Mouse (Mus musculus) heart, embryonic 13.5 days (tissue): ENCODE measurements around the gene Cavin4. TPM values are rescaled to one million over a fixed set of nuclear protein-coding genes. Genes with fewer than 3 reads are reported as not detected.
"Not testable (repeated sequence)": the region's sequence is repeated elsewhere in the genome, so short reads cannot be mapped to it uniquely, and the experiment has no call there.

Experiments
- ATAC-seq: fragments of 200-750 bp; cut with Nextera tagmentation; 2 replicates; pipeline ENCODE4 v1.8.0; 2017; ENCODE audit warnings: moderate TSS enrichment; ENCODE audit not compliant: insufficient number of reproducible peaks, low FRiP score, low TSS enrichment; ENCODE audit errors: extremely low read depth
- H3K27ac ChIP-seq: fragments of 300-500 bp; sonication (generic); replicated peaks from 2 replicates; pipeline ENCODE4 v1.5.1; 2015; ENCODE audit warnings: moderate library complexity, mild to moderate bottlenecking, inconsistent platforms
- H3K27me3 ChIP-seq: fragments of 300-500 bp; sonication (generic); replicated peaks from 2 replicates; pipeline ENCODE4 v1.6.1; 2015; ENCODE audit warnings: mild to moderate bottlenecking, inconsistent platforms
- H3K36me3 ChIP-seq: fragments of 300-500 bp; sonication (generic); 2 replicates; pipeline ENCODE4 v1.6.1; 2015; ENCODE audit warnings: mild to moderate bottlenecking, inconsistent platforms
- H3K4me1 ChIP-seq: fragments of 300-500 bp; sonication (generic); 2 replicates; pipeline ENCODE4 v1.6.1; 2015; ENCODE audit warnings: inconsistent platforms
- H3K4me2 ChIP-seq: fragments of 300-500 bp; sonication (generic); 2 replicates; pipeline ENCODE4 v1.6.1; 2015; ENCODE audit warnings: inconsistent platforms, mild to moderate bottlenecking, moderate library complexity
- H3K4me3 ChIP-seq: fragments of 300-500 bp; sonication (generic); 2 replicates; pipeline ENCODE4 v1.5.1; 2015; ENCODE audit warnings: moderate library complexity, mild to moderate bottlenecking, inconsistent platforms
- H3K9ac ChIP-seq: fragments of 300-500 bp; sonication (generic); 2 replicates; pipeline ENCODE4 v1.6.1; 2015; ENCODE audit warnings: inconsistent platforms, mild to moderate bottlenecking, moderate library complexity
- H3K9me3 ChIP-seq: fragments of 300-500 bp; sonication (generic); 2 replicates; pipeline ENCODE4 v1.6.1; 2016; ENCODE audit warnings: inconsistent platforms
- WGBS: fragments of 180-500 bp; shearing (Covaris S2); methylation state at CpG from one replicate; pipeline ENCODE4 v1.1.7; 2015; ENCODE audit warnings: mixed read lengths; 5-methylcytosine and 5-hydroxymethylcytosine counted together
- polyA plus RNA-seq: library from polyadenylated mRNA; unstranded; fragments of >200 nt; fragmentation: Nextera tagmentation; extraction: Ambion mirVana; gene quantifications from 2 replicates; pipeline ENCODE4 v1.2.1, GENCODE M21; 2015

Cavin4 gene
- polyA plus RNA-seq, 1 experiment from 2014 or later: 1.6 TPM

DNA sequence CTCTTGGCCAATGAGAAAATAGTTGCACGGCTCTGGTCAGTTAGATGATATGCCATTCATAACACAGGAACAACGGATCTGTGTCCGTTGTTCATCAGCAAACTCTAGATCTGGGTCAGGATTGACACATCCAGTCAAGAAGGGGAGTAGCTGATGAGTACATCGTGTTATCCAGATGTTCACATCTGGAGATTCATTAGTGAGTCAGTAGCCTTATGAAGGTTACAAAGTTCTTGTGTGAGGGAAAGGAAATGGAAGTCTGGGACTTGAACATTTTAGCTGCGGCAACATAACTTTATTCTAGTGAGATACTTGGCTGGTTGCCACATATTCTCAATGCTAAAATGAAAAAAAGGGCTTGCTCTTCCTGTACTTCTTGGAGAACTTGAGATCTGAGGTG, 9.6 kb downstream of the Cavin4 start:
- no peaks in the 10 kb centered on the region for H3K27me3 ChIP-seq
- 77% methylated on average over 5 of the region's 5 CpGs for WGBS
- H3K9me3 ChIP-seq: no peaks in the 10 kb centered on the region
- ATAC-seq: no peak
- H3K27ac ChIP-seq: no peak overlapping the region
- no peak overlapping the region for H3K4me2 ChIP-seq
- H3K4me3 ChIP-seq: no peak overlapping the region
- H3K4me1 ChIP-seq: peaks cover 9% of the 10 kb centered on the region
- H3K36me3 ChIP-seq: peaks cover 40% of the 10 kb centered on the region
- no peak overlapping the region for H3K9ac ChIP-seq

- no peaks in the 10 kb centered on the region for H3K4me1 ChIP-seq
- peaks cover 40% of the 10 kb centered on the region for H3K36me3 ChIP-seq
- no peaks in the 10 kb centered on the region for H3K9me3 ChIP-seq
- no peak overlapping the region for H3K4me3 ChIP-seq
- H3K9ac ChIP-seq: no peak overlapping the region
- no peaks in the 10 kb centered on the region for H3K27me3 ChIP-seq
- H3K27ac ChIP-seq: no peak overlapping the region
- ATAC-seq: no peak
- 85% methylated on average over 7 of the region's 7 CpGs for WGBS
- H3K4me2 ChIP-seq: no peak overlapping the region
Measured at GRCm38 (mm10) chr4:48674412-48674811, 11.1 kb downstream of the Cavin4 start.

DNA sequence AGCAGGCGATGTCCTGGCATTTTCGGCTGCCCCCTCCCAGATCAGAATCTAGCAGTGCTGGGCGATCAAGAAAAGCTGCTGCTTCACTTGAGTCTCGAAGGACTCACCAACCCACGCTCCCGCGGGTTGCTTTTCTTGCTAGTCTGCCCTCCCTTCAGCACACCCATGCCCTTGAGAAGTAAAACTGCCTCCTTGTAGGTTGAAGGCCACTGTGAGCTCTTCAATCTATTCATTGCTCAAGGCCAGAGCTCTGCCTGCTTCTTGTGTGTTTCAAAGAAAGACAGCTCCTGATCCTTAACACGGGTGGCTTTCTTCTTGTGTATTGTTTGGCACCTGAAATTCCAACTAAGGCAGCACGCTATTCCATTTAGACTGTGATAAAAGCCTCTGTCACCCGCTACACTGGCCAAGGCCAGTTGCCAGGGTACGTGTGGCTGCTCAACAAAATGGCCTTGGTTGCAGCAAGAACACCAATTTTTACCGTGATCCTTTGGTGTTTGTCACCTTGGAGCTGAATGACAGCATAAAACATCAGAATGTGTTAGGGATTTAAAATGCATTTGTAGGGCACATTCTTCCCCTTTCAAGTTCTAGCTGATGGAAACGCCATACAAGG, 13.4 kb downstream of the Cavin4 start:
- no peak for ATAC-seq
- Histone ChIP-seq H3K27me3 (no peaks in the 10 kb centered on the region), H3K36me3 (peaks cover 36% of the 10 kb centered on the region), H3K4me1 (peaks cover 8% of the 10 kb centered on the region), H3K4me2 (no peak overlapping the region), H3K27ac (no peak overlapping the region), H3K4me3 (no peak overlapping the region), H3K9me3 (no peaks in the 10 kb centered on the region), H3K9ac (no peak overlapping the region)
- 83% methylated on average over 13 of the region's 13 CpGs for WGBS

DNA sequence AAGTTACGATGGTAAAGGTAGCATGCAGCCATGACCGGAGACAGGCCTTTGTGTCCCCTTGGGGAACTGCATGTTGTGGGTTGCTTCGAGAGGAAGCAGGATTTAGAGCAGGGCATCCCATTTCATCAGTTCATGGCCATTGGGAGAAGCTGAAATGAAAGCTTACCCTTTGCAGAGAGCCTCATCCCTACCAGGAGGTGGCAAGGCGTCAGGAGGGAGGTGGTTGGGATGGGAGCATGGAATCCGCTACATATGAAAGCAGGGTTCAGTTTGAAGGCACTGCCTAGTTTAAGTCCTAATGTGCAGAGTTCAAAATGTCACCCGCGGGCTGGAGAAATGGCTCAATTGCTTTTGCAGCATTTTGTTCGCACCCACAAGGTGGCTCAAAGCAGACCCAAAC, 14.0 kb downstream of the Cavin4 start:
- Histone ChIP-seq H3K4me3 (no peak overlapping the region), H3K9me3 (no peaks in the 10 kb centered on the region), H3K36me3 (peaks cover 30% of the 10 kb centered on the region), H3K9ac (no peak overlapping the region), H3K27ac (no peak overlapping the region), H3K27me3 (no peaks in the 10 kb centered on the region), H3K4me2 (no peak overlapping the region), H3K4me1 (peaks cover 8% of the 10 kb centered on the region)
- 89% methylated on average over 8 of the region's 8 CpGs for whole genome bisulfite sequencing
- no peak for ATAC-seq

DNA sequence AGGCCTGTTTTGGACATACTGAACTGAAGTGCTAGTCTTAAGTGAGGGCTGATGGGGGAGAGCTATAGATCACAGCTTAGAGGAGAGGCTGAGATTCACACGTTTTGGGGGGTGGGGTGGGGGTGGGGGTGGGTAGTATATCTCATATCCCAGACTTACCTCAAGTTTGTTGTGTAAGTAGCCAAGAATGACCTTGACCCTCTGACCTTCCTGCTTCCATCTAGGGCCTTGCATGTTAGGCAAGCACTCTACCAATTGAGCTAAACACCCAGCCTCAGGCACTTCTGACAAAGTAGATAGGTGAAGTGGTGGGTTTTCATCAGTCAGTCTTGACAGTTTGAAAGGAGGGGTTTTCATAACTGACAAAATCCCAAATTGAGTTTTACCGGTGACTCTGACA, 14.5 kb downstream of the Cavin4 start:
- Histone ChIP-seq H3K4me1 (peaks cover 8% of the 10 kb centered on the region), H3K4me2 (no peak overlapping the region), H3K9me3 (no peaks in the 10 kb centered on the region), H3K9ac (no peak overlapping the region), H3K27ac (no peak overlapping the region), H3K36me3 (peaks cover 24% of the 10 kb centered on the region), H3K27me3 (no peaks in the 10 kb centered on the region), H3K4me3 (no peak overlapping the region)
- ATAC-seq: no peak
- 58% methylated on average over 2 of the region's 2 CpGs for WGBS

DNA sequence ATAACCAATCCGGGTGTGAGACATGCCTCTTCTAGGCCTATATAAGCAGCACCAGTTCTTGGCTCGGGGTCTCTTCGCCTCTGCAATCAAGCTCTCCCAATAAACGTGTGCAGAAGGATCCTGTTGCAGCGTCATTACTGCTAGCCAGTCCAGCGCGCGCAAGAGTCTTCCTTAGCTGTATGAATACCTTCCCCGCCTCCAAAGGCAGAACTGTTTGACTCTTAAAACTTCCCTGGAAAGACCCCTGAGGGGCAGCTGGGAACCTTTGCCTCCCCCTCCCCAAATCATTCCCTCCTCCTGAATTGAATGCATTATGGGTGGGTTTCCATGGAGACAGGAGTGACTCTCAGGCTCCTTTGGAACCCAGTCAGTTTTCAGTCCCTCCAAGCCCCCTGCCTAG, 15.5 kb downstream of the Cavin4 start:
- Histone ChIP-seq H3K9me3 (no peaks in the 10 kb centered on the region), H3K4me1 (peaks cover 8% of the 10 kb centered on the region), H3K27me3 (no peaks in the 10 kb centered on the region), H3K9ac (no peak overlapping the region), H3K27ac (no peak overlapping the region), H3K36me3 (peaks cover 14% of the 10 kb centered on the region), H3K4me3 (no peak overlapping the region), H3K4me2 (no peak overlapping the region)
- WGBS: 95% methylated on average over 9 of the region's 9 CpGs
- ATAC-seq: no peak

DNA sequence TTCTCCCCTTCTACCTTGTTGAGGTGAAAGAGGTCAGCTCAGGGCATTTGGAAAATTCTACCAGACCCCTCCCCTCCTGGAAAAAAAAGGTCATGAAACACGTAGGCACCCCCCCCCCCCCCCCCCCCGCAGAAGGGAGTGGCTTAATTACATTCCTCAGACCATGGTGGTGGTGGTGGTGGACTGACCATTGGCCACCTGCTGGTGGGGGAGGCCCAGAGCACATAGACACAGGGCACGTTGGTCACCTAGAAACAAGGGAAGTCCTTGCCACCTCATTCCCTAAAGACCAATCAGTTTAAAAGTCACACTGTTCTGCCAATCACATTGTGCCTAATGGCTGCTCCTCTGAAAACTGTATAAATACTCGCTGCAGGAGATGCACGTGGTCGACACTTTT, 16.4 kb downstream of the Cavin4 start:
- 0 out of 2 replicates have a peak overlapping the region, but pooled peaks have one; percentile 58 for H3K4me2 ChIP-seq
- ATAC-seq, H3K9me3 ChIP-seq: not testable (repeated sequence)

DNA sequence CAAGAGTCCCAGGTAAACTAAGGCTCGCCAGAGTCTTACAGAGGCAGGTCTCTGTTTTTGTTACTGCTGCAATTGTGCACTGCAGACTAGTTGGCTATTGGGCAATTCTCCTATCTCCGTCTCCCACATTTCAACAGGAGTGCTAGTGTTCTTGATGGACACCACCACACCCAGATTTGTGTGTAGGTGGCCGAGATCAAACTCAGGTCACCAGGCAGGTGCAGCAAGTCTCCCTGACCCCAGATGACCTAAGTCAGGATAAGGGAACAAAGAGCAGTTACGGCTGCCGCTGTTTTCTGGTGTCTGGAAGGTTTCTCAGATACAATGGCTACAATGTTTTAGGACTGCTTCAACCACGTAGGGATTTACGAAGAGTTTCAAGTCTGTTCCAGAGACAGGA, 16.9 kb downstream of the Cavin4 start:
- no peak overlapping the region; the same call in 1 of the 2 replicates for H3K9ac ChIP-seq
- peak overlapping the region; percentile 15; the same call in 1 of the 2 replicates for H3K4me3 ChIP-seq
- peaks cover 15% of the 10 kb centered on the region for H3K4me1 ChIP-seq
- no peak for ATAC-seq
- no peak overlapping the region for H3K27ac ChIP-seq
- peaks cover 3% of the 10 kb centered on the region; the same call in 1 of the 2 replicates for H3K36me3 ChIP-seq
- H3K4me2 ChIP-seq: peak overlapping the region; percentile 58
- whole genome bisulfite sequencing: 36% methylated on average over 7 of the region's 7 CpGs
- no peaks in the 10 kb centered on the region for H3K9me3 ChIP-seq
- H3K27me3 ChIP-seq: no peaks in the 10 kb centered on the region

More for the DNA sequence above, 16.4 kb downstream of the Cavin4 start:
- H3K27ac ChIP-seq, H3K36me3 ChIP-seq, H3K27me3 ChIP-seq, H3K4me3 ChIP-seq, H3K9ac ChIP-seq: not testable (repeated sequence)
- peaks cover 11% of the 10 kb centered on the region for H3K4me1 ChIP-seq
- WGBS: 47% methylated on average over 6 of the region's 6 CpGs

DNA sequence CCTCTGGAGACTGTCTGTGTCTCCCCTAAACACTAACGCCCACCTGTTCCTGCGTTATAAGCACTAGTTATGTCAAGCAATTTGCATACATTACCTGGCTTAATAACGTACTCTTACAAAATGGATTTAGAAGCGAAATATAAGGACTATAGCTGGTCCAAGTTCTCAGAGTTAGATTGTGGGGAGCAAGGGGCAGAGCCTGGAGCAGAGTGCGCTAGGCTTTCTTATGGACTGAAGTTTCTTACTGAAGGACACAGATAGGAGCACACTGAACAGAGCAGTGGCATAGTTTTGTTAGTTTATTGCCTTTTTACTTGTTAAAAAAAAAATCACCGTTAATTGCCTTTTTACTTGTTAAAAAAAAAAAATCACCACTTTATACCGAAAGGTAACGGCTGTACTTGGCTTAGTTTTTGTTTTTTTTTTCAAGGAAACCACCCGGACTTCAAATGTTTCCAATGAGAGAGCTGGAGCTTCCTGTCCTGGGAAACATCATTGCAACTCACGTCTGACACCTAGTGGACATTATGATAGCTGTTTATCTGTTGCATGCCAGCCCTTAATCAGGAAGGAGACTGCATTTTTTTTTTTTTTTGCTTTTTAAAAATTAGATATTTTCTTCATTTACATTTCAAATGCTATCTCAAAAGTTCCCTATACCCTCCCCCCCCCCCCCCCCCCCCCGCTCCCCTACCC, 17.5 kb downstream of the Cavin4 start:
- Histone ChIP-seq H3K27me3 (no peaks in the 10 kb centered on the region), H3K9me3 (no peaks in the 10 kb centered on the region), H3K36me3 (0 out of 2 replicates have a peak, but pooled peaks cover 3% of the 10 kb centered on the region), H3K9ac (no peak overlapping the region; the same call in 1 of the 2 replicates), H3K4me1 (peaks cover 15% of the 10 kb centered on the region), H3K27ac (no peak overlapping the region), H3K4me3 (peak overlapping the region; percentile 15; the same call in 1 of the 2 replicates), H3K4me2 (peak overlapping the region; percentile 58)
- no peak for ATAC-seq
- WGBS: 35% methylated on average over 10 of the region's 11 CpGs

- H3K9ac ChIP-seq: no peak overlapping the region
- ATAC-seq: no peak
- 92% methylated on average over 8 of the region's 8 CpGs for WGBS
- H3K4me2 ChIP-seq: no peak overlapping the region
- no peaks in the 10 kb centered on the region for H3K9me3 ChIP-seq
- H3K27ac ChIP-seq: no peak overlapping the region
- H3K4me3 ChIP-seq: no peak overlapping the region
- peaks cover 15% of the 10 kb centered on the region for H3K4me1 ChIP-seq
- no peaks in the 10 kb centered on the region for H3K27me3 ChIP-seq
- H3K36me3 ChIP-seq: no peaks in the 10 kb centered on the region
Measured at GRCm38 (mm10) chr4:48683126-48683525, 19.8 kb downstream of the Cavin4 start.

GRCm38 (mm10) chr4:48683633-48684209, 20.4 kb downstream of the Cavin4 start:
- WGBS: 94% methylated on average over 19 of the region's 21 CpGs
- not testable (repeated sequence) for H3K4me2 ChIP-seq, ATAC-seq, H3K9me3 ChIP-seq, H3K27ac ChIP-seq, H3K4me3 ChIP-seq, H3K36me3 ChIP-seq, H3K9ac ChIP-seq, H3K27me3 ChIP-seq
- peaks cover 15% of the 10 kb centered on the region for H3K4me1 ChIP-seq
